Mouse (Mus musculus): ENCODE measurements around the gene Olfr916. TPM values are rescaled to one million over a fixed set of nuclear protein-coding genes. Genes with fewer than 3 reads are reported as not detected.

Gene Olfr916
- not detected in 2 replicates for polyA plus RNA-seq (2015; fragmentation: Nextera tagmentation; extraction: Ambion mirVana)

DNA sequence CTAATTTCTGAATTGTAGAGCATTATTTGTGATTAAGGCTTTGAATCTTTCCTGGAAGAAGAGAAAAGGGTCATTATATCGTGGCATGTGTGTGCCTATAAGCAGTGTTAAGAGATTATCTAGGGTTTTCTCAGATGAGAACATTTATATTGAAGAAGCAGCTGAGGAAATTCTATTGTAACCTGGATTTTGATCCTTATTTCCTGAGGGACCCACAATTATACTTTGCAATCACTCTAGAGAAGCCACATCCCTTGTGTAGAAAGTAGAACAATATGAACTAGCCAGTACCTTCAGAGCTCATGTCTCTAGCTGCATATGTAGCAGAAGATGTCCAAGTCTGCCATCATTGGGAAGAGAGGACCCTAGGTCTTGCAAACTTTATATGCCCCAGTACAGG lies at the start of gene Olfr916:
Olfr916 (minus strand) TSS at position 101 of the 400 bp plus-strand sequence.
- Histone ChIP-seq H3K27me3 (ENCODE audit: insufficient read depth, low read length) (no peaks in the 10 kb centered on the region), H3K27ac (ENCODE audit: low read depth) (no peak within 1 kb of the TSS), H3K4me1 (ENCODE audit: insufficient read depth) (no peaks in the 10 kb centered on the region), H3K9ac (replicated peaks) (no peak within 1 kb of the TSS), H3K9me3 (ENCODE audit: low read length) (no peaks in the 10 kb centered on the region), H3K36me3 (replicated peaks; ENCODE audit: insufficient read depth, low read length) (no peaks in the 10 kb centered on the region), H3K4me3 (ENCODE audit: low read depth, low read length) (no peak within 1 kb of the TSS), H3K4me2 (ENCODE audit: low read depth, low read length) (no peak within 1 kb of the TSS)
- TF ChIP-seq CTCF (IDR thresholded peaks at IDR 0.05; ENCODE audit: low read depth) (no peak), EP300 (IDR thresholded peaks at IDR 0.05; ENCODE audit: low read depth) (no peak)
- 63% methylated on average over 1 of the region's 1 CpGs for WGBS (ENCODE audit: insufficient replicate concordance)
- ATAC-seq (no peak), DNase-seq (no peak)

DNA sequence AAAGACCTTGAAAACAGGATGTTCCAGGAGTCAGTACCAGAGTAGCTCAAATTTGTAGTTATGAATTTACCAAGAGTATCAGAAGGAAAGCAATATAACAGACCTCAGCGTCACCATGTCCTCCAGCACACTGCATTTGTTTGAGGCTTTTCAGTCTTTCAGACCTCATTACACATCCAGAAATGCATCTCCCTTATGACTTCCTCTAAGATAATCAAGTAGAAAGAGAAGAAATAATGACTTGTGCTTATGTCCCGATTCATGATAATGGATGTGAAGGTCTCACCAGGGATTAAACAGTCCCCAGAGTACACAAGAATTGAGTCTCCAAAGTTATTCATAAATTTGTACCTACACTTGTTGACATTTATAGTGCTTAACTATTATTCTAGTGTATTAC lies 14.8 kb upstream of the Olfr916 start, which contains the start of gene Olfr918:
Olfr918 (minus strand) TSS at position 101 of the 400 bp plus-strand sequence.
- no peak within 1 kb of the TSS for H3K27ac ChIP-seq (ENCODE audit: low read depth)
- H3K4me1 ChIP-seq (ENCODE audit: insufficient read depth): no peaks in the 10 kb centered on the region
- no peaks in the 10 kb centered on the region for H3K27me3 ChIP-seq (ENCODE audit: insufficient read depth, low read length)
- H3K36me3 ChIP-seq (replicated peaks; ENCODE audit: insufficient read depth, low read length): no peaks in the 10 kb centered on the region
- H3K9ac ChIP-seq (replicated peaks): no peak within 1 kb of the TSS
- WGBS (ENCODE audit: insufficient replicate concordance): 81% methylated on average over 2 of the region's 2 CpGs
- no peak within 1 kb of the TSS for H3K4me2 ChIP-seq (ENCODE audit: low read depth, low read length)
- DNase-seq (no peak), ATAC-seq (no peak)
- no peak within 1 kb of the TSS for H3K4me3 ChIP-seq (ENCODE audit: low read depth, low read length)
- no peak for TF ChIP-seq CTCF (IDR thresholded peaks at IDR 0.05; ENCODE audit: low read depth)
- TF ChIP-seq EP300 (IDR thresholded peaks at IDR 0.05; ENCODE audit: low read depth): no peak
- H3K9me3 ChIP-seq (ENCODE audit: low read length): no peaks in the 10 kb centered on the region

DNA sequence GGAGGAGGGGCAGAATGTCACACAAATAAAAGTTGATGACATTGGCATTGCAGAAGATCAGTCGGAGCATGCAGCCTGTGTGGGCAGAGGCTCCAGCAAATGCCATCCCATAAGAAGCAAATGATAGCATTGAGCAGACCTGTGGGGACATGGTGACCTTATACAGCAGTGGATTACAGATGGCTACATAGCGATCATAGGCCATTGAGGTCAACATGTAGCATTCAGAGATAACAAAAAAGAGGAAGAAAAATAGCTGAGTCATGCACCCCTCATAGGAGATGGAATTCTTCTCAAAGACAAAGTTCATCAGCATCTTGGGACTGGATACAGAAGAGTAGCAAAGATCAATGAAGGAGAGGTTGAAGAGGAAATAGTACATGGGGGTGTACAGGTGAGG lies 13.2 kb upstream of the Olfr916 start:
- H3K4me3 ChIP-seq (ENCODE audit: low read depth, low read length): no peak overlapping the region
- no peak overlapping the region for H3K27ac ChIP-seq (ENCODE audit: low read depth)
- H3K4me2 ChIP-seq (ENCODE audit: low read depth, low read length): no peak overlapping the region
- no peaks in the 10 kb centered on the region for H3K4me1 ChIP-seq (ENCODE audit: insufficient read depth)
- no peaks in the 10 kb centered on the region for H3K9me3 ChIP-seq (ENCODE audit: low read length)
- TF ChIP-seq EP300 (IDR thresholded peaks at IDR 0.05; ENCODE audit: low read depth) (no peak), CTCF (IDR thresholded peaks at IDR 0.05; ENCODE audit: low read depth) (no peak)
- no peaks in the 10 kb centered on the region for H3K27me3 ChIP-seq (ENCODE audit: insufficient read depth, low read length)
- no peak overlapping the region for H3K9ac ChIP-seq (replicated peaks)
- no peak for ATAC-seq
- 66% methylated on average over 2 of the region's 2 CpGs for WGBS (ENCODE audit: insufficient replicate concordance)
- no peaks in the 10 kb centered on the region for H3K36me3 ChIP-seq (replicated peaks; ENCODE audit: insufficient read depth, low read length)
- DNase-seq: no peak

DNA sequence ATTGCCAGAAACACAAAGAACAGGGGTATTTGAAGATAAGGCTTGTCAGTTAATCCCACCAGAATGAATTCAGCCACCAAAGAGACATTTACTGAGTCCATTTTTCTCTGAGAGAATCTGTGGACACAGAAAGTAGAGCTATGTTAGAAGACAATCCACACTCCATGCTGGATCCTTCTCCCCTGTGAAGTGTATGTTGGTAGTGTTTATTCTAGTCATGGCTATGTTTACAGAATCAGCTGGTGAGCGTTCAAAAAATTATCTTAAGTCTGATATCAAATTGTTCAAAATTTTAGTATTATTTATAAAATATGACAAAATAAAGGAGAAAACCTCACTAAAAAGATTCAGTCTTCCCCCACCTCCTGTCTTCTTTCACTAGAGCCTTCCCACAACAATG lies 6.1 kb upstream of the Olfr916 start, which contains the start of gene Olfr917:
Olfr917 (minus strand) TSS at position 101 of the 400 bp plus-strand sequence.
- Histone ChIP-seq H3K36me3 (replicated peaks; ENCODE audit: insufficient read depth, low read length) (no peaks in the 10 kb centered on the region), H3K27me3 (ENCODE audit: insufficient read depth, low read length) (no peaks in the 10 kb centered on the region), H3K4me2 (ENCODE audit: low read depth, low read length) (no peak within 1 kb of the TSS), H3K9me3 (ENCODE audit: low read length) (no peaks in the 10 kb centered on the region), H3K4me3 (ENCODE audit: low read depth, low read length) (no peak within 1 kb of the TSS), H3K4me1 (ENCODE audit: insufficient read depth) (no peaks in the 10 kb centered on the region), H3K27ac (ENCODE audit: low read depth) (no peak within 1 kb of the TSS), H3K9ac (replicated peaks) (no peak within 1 kb of the TSS)
- no peak for DNase-seq
- 58% methylated on average over 1 of the region's 1 CpGs for WGBS (ENCODE audit: insufficient replicate concordance)
- no peak for TF ChIP-seq CTCF (IDR thresholded peaks at IDR 0.05; ENCODE audit: low read depth)
- TF ChIP-seq EP300 (IDR thresholded peaks at IDR 0.05; ENCODE audit: low read depth): no peak
- ATAC-seq: no peak

DNA sequence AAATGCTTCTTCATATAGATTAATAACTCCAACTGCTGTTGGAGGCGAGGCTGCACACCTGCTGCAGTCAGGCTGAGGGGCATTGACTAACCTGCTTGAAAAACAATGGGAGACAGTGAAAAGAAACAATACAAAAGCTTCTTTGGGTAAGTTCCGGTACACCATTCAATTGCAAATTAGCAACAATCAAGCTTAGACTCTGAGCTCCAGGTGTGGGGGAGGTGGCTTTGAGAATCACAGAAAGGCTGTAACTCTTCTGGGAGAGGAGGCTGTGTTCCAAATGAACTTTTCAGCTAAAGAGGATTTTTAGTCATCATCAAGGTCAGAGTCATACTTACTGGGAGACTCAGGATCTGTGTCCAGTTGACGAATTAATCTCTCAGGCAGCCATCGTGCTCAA lies 27.3 kb downstream of the Olfr916 start:
- no peak overlapping the region for H3K4me3 ChIP-seq (ENCODE audit: low read depth, low read length)
- WGBS (ENCODE audit: insufficient replicate concordance): 73% methylated on average over 4 of the region's 4 CpGs
- H3K4me2 ChIP-seq (ENCODE audit: low read depth, low read length): no peak overlapping the region
- no peak overlapping the region for H3K27ac ChIP-seq (ENCODE audit: low read depth)
- DNase-seq: no peak
- H3K4me1 ChIP-seq (ENCODE audit: insufficient read depth): no peaks in the 10 kb centered on the region
- TF ChIP-seq CTCF (IDR thresholded peaks at IDR 0.05; ENCODE audit: low read depth): no peak
- no peak overlapping the region for H3K9ac ChIP-seq (replicated peaks)
- H3K27me3 ChIP-seq (ENCODE audit: insufficient read depth, low read length): no peaks in the 10 kb centered on the region
- ATAC-seq: no peak
- no peaks in the 10 kb centered on the region for H3K9me3 ChIP-seq (ENCODE audit: low read length)
- no peaks in the 10 kb centered on the region for H3K36me3 ChIP-seq (replicated peaks; ENCODE audit: insufficient read depth, low read length)

Other genes starting within 250 kb of the Olfr916 start
- gene Olfr901, start 230.4 kb downstream of the Olfr916 start, polyA plus RNA-seq (2015; fragmentation: Nextera tagmentation; extraction: Ambion mirVana): not detected in 2 replicates
- gene Olfr902, start 212.2 kb downstream of the Olfr916 start, polyA plus RNA-seq (2015; fragmentation: Nextera tagmentation; extraction: Ambion mirVana): not detected in 2 replicates
- not detected in 2 replicates for gene Olfr904, start 196.7 kb downstream of the Olfr916 start, polyA plus RNA-seq (2015; fragmentation: Nextera tagmentation; extraction: Ambion mirVana)
- gene Olfr905, start 188.8 kb downstream of the Olfr916 start, polyA plus RNA-seq (2015; fragmentation: Nextera tagmentation; extraction: Ambion mirVana): not detected in 2 replicates
- gene Olfr906, start 172.8 kb downstream of the Olfr916 start, polyA plus RNA-seq (2015; fragmentation: Nextera tagmentation; extraction: Ambion mirVana): not detected in 2 replicates
- not detected in 2 replicates for gene Olfr907, start 164.1 kb downstream of the Olfr916 start, polyA plus RNA-seq (2015; fragmentation: Nextera tagmentation; extraction: Ambion mirVana)
- gene Olfr911-ps1, start 138.3 kb downstream of the Olfr916 start, polyA plus RNA-seq (2015; fragmentation: Nextera tagmentation; extraction: Ambion mirVana): not detected in 2 replicates
- not detected in 2 replicates for gene Olfr910, start 122.0 kb downstream of the Olfr916 start, polyA plus RNA-seq (2015; fragmentation: Nextera tagmentation; extraction: Ambion mirVana)
- gene Olfr912, start 79.7 kb downstream of the Olfr916 start, polyA plus RNA-seq (2015; fragmentation: Nextera tagmentation; extraction: Ambion mirVana): not detected in 2 replicates
- not detected in 2 replicates for gene Olfr913, start 67.1 kb downstream of the Olfr916 start, polyA plus RNA-seq (2015; fragmentation: Nextera tagmentation; extraction: Ambion mirVana)
- not detected in 2 replicates for gene Olfr914, start 54.8 kb downstream of the Olfr916 start, polyA plus RNA-seq (2015; fragmentation: Nextera tagmentation; extraction: Ambion mirVana)
- not detected in 2 replicates for gene Olfr917, start 6.0 kb upstream of the Olfr916 start, polyA plus RNA-seq (2015; fragmentation: Nextera tagmentation; extraction: Ambion mirVana)
- not detected in 2 replicates for gene Olfr918, start 14.7 kb upstream of the Olfr916 start, polyA plus RNA-seq (2015; fragmentation: Nextera tagmentation; extraction: Ambion mirVana)
- gene Olfr919, start 43.8 kb upstream of the Olfr916 start, polyA plus RNA-seq (2015; fragmentation: Nextera tagmentation; extraction: Ambion mirVana): not detected in 2 replicates
- gene Vwa5a, start 58.4 kb upstream of the Olfr916 start, polyA plus RNA-seq (2015; fragmentation: Nextera tagmentation; extraction: Ambion mirVana): 6.1 and 8.0 TPM in 2 replicates
- gene Olfr920, start 92.4 kb upstream of the Olfr916 start, polyA plus RNA-seq (2015; fragmentation: Nextera tagmentation; extraction: Ambion mirVana): 0.05 TPM in 2 replicates
- gene Olfr921, start 113.2 kb upstream of the Olfr916 start, polyA plus RNA-seq (2015; fragmentation: Nextera tagmentation; extraction: Ambion mirVana): not detected in 2 replicates
- gene Olfr922, start 154.7 kb upstream of the Olfr916 start, polyA plus RNA-seq (2015; fragmentation: Nextera tagmentation; extraction: Ambion mirVana): not detected in 2 replicates
- gene Olfr923, start 166.7 kb upstream of the Olfr916 start, polyA plus RNA-seq (2015; fragmentation: Nextera tagmentation; extraction: Ambion mirVana): not detected in 2 replicates
- gene Olfr924, start 184.6 kb upstream of the Olfr916 start, polyA plus RNA-seq (2015; fragmentation: Nextera tagmentation; extraction: Ambion mirVana): not detected in 2 replicates
- not detected in 2 replicates for gene Olfr26, start 195.2 kb upstream of the Olfr916 start, polyA plus RNA-seq (2015; fragmentation: Nextera tagmentation; extraction: Ambion mirVana)
- not detected in 2 replicates for gene Olfr926, start 217.3 kb upstream of the Olfr916 start, polyA plus RNA-seq (2015; fragmentation: Nextera tagmentation; extraction: Ambion mirVana)